Mouse (Mus musculus): ENCODE data around the gene Hist1h4h. TPM values are rescaled to one million over a fixed set of nuclear protein-coding genes. Genes with fewer than 3 reads are reported as not detected.

Gene Hist1h4h
- polyA plus RNA-seq, 1 experiment from 2014 or later, result 4.9 TPM

- H3K4me3 ChIP-seq (ENCODE audit: low read depth, low read length), result peak overlapping the region; percentile 24
- ATAC-seq (replicated peaks; ENCODE audit: low FRiP score) (peak; percentile 25; the same call in 1 of the 2 replicates), DNase-seq (ENCODE audit: low spot score) (peak; percentile 77)
- H3K4me1 ChIP-seq (replicated peaks; ENCODE audit: control insufficient read depth, insufficient read depth, low read length), result peaks cover 3% of the 10 kb centered on the region; the same call in 1 of the 2 replicates
- peak overlapping the region; percentile 51 for H3K4me2 ChIP-seq (ENCODE audit: low read depth, low read length, severe bottlenecking)
- under 1% methylated on average over 19 of the region's 19 CpGs for WGBS
- H3K9ac ChIP-seq (ENCODE audit: low read length), result no peak overlapping the region
- no peaks in the 10 kb centered on the region for H3K36me3 ChIP-seq (ENCODE audit: control insufficient read depth, insufficient read depth, low read length)
- H3K27ac ChIP-seq (ENCODE audit: low read depth, low read length), result no peak overlapping the region
- H3K9me3 ChIP-seq (ENCODE audit: control insufficient read depth, low read length), result no peaks in the 10 kb centered on the region
- H3K27me3 ChIP-seq (ENCODE audit: control insufficient read depth, insufficient read depth, low read length), result no peaks in the 10 kb centered on the region
These were observed 33.1 kb upstream of the Hist1h4h start for GRCm38 (mm10) chr13:23497656-23498321.

DNA sequence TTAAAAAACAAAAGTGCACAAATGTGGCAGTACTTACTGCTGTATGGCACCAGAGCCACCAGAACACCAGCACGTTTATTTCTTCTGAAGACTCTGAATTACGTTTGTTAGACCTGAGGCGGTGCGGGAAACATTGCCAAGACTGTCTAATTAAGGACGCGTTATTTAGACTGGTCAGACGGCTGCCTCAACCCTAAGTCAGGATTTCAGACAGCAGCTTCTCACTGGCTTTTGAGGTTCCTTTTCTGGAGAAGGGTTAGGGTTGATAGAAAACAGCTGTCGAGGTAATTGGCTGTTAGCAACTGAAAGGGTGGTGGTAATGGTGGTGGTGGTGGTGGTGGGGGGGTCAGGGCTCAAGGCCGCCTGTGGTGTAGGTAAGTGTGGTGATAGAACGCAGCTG is 32.2 kb upstream of the Hist1h4h start:
- WGBS, result 3% methylated on average over 10 of the region's 10 CpGs
- Histone ChIP-seq H3K4me2 (ENCODE audit: low read depth, low read length, severe bottlenecking) (peak overlapping the region; percentile 51), H3K9ac (ENCODE audit: low read length) (no peak overlapping the region), H3K27me3 (ENCODE audit: control insufficient read depth, insufficient read depth, low read length) (no peaks in the 10 kb centered on the region), H3K4me3 (ENCODE audit: low read depth, low read length) (peak overlapping the region; percentile 24), H3K36me3 (ENCODE audit: control insufficient read depth, insufficient read depth, low read length) (no peaks in the 10 kb centered on the region), H3K9me3 (ENCODE audit: control insufficient read depth, low read length) (no peaks in the 10 kb centered on the region), H3K27ac (ENCODE audit: low read depth, low read length) (no peak overlapping the region), H3K4me1 (replicated peaks; ENCODE audit: control insufficient read depth, insufficient read depth, low read length) (peaks cover 3% of the 10 kb centered on the region; the same call in 1 of the 2 replicates)
- ATAC-seq (replicated peaks; ENCODE audit: low FRiP score) (no peak), DNase-seq (ENCODE audit: low spot score) (no peak)

DNA sequence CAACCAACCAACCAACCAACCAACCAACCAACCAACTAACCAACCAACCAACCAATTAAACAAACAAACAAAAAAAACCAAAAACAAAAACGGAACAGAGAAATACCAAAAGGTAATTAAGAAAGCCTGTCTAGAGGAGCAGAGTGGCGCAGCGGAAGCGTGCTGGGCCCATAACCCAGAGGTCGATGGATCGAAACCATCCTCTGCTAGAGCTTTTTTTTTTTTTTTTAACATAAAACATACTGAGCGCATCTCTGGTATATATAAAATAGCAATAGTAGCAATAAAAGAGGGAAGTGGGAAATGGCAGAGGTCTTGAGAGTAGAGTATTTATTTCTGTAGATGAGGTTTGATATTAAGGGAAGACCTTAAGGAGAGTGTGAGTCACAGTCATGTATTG is 30.9 kb upstream of the Hist1h4h start:
- Histone ChIP-seq H3K36me3 (ENCODE audit: control insufficient read depth, insufficient read depth, low read length) (no peaks in the 10 kb centered on the region), H3K9me3 (ENCODE audit: control insufficient read depth, low read length) (no peaks in the 10 kb centered on the region), H3K4me1 (replicated peaks; ENCODE audit: control insufficient read depth, insufficient read depth, low read length) (peaks cover 3% of the 10 kb centered on the region; the same call in 1 of the 2 replicates), H3K9ac (ENCODE audit: low read length) (no peak overlapping the region), H3K4me2 (ENCODE audit: low read depth, low read length, severe bottlenecking) (no peak overlapping the region), H3K27ac (ENCODE audit: low read depth, low read length) (no peak overlapping the region), H3K4me3 (ENCODE audit: low read depth, low read length) (no peak overlapping the region), H3K27me3 (ENCODE audit: control insufficient read depth, insufficient read depth, low read length) (no peaks in the 10 kb centered on the region)
- no peak for DNase-seq (ENCODE audit: low spot score)
- WGBS, result 1% methylated on average over 7 of the region's 7 CpGs
- ATAC-seq (replicated peaks; ENCODE audit: low FRiP score), result no peak

GRCm38 (mm10) chr13:23500424-23501200 is 30.2 kb upstream of the Hist1h4h start:
- Histone ChIP-seq H3K36me3 (ENCODE audit: control insufficient read depth, insufficient read depth, low read length) (no peaks in the 10 kb centered on the region), H3K9ac (ENCODE audit: low read length) (no peak overlapping the region), H3K4me3 (ENCODE audit: low read depth, low read length) (no peak overlapping the region; the same call in 1 of the 2 replicates), H3K4me1 (replicated peaks; ENCODE audit: control insufficient read depth, insufficient read depth, low read length) (peaks cover 6% of the 10 kb centered on the region; the same call in 1 of the 2 replicates), H3K4me2 (ENCODE audit: low read depth, low read length, severe bottlenecking) (peak overlapping the region; percentile 24; the same call in 1 of the 2 replicates), H3K27ac (ENCODE audit: low read depth, low read length) (no peak overlapping the region), H3K9me3 (ENCODE audit: control insufficient read depth, low read length) (no peaks in the 10 kb centered on the region), H3K27me3 (ENCODE audit: control insufficient read depth, insufficient read depth, low read length) (no peaks in the 10 kb centered on the region)
- peak; percentile 92 for DNase-seq (ENCODE audit: low spot score)
- peak; percentile 77 for ATAC-seq (replicated peaks; ENCODE audit: low FRiP score)
- under 1% methylated on average over 17 of the region's 17 CpGs for WGBS

DNA sequence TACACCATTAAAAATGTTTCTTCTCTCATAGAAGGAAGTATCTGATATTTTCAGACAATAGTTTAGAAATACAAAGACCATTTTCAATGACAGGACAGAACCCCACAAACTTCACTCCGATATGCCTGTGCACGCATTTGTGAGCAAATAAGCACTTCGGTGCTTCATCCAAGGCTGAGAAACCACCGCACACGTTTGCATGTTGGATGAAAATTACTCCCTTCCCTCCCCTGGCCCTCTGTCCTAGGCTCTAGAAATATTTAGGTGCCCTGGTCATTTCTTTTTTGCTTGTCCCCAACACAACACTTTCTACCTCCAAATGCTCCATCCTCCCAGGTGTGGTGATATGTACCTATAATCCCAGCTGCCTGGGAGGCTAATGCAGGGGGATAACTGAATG is 29.3 kb upstream of the Hist1h4h start:
- DNase-seq (ENCODE audit: low spot score) (no peak), ATAC-seq (replicated peaks; ENCODE audit: low FRiP score) (no peak)
- H3K9ac ChIP-seq (ENCODE audit: low read length), result no peak overlapping the region
- no peaks in the 10 kb centered on the region for H3K9me3 ChIP-seq (ENCODE audit: control insufficient read depth, low read length)
- 26% methylated on average over 5 of the region's 5 CpGs for WGBS
- H3K4me3 ChIP-seq (ENCODE audit: low read depth, low read length), result peak overlapping the region; percentile 11
- no peaks in the 10 kb centered on the region for H3K36me3 ChIP-seq (ENCODE audit: control insufficient read depth, insufficient read depth, low read length)
- peaks cover 6% of the 10 kb centered on the region; the same call in 1 of the 2 replicates for H3K4me1 ChIP-seq (replicated peaks; ENCODE audit: control insufficient read depth, insufficient read depth, low read length)
- H3K27me3 ChIP-seq (ENCODE audit: control insufficient read depth, insufficient read depth, low read length), result no peaks in the 10 kb centered on the region
- no peak overlapping the region for H3K27ac ChIP-seq (ENCODE audit: low read depth, low read length)
- peak overlapping the region; percentile 24 for H3K4me2 ChIP-seq (ENCODE audit: low read depth, low read length, severe bottlenecking)

- Histone ChIP-seq H3K9me3 (ENCODE audit: control insufficient read depth, low read length) (no peaks in the 10 kb centered on the region), H3K27me3 (ENCODE audit: control insufficient read depth, insufficient read depth, low read length) (no peaks in the 10 kb centered on the region), H3K36me3 (ENCODE audit: control insufficient read depth, insufficient read depth, low read length) (no peaks in the 10 kb centered on the region), H3K4me2 (ENCODE audit: low read depth, low read length, severe bottlenecking) (peak overlapping the region; percentile 24), H3K4me3 (ENCODE audit: low read depth, low read length) (peak overlapping the region; percentile 11; the same call in 1 of the 2 replicates), H3K4me1 (replicated peaks; ENCODE audit: control insufficient read depth, insufficient read depth, low read length) (peaks cover 6% of the 10 kb centered on the region; the same call in 1 of the 2 replicates), H3K27ac (ENCODE audit: low read depth, low read length) (no peak overlapping the region), H3K9ac (ENCODE audit: low read length) (no peak overlapping the region)
- 28% methylated on average over 9 of the region's 9 CpGs for WGBS
- ATAC-seq (replicated peaks; ENCODE audit: low FRiP score) (no peak), DNase-seq (ENCODE audit: low spot score) (no peak)
These were observed 28.8 kb upstream of the Hist1h4h start for GRCm38 (mm10) chr13:23502031-23502567.

DNA sequence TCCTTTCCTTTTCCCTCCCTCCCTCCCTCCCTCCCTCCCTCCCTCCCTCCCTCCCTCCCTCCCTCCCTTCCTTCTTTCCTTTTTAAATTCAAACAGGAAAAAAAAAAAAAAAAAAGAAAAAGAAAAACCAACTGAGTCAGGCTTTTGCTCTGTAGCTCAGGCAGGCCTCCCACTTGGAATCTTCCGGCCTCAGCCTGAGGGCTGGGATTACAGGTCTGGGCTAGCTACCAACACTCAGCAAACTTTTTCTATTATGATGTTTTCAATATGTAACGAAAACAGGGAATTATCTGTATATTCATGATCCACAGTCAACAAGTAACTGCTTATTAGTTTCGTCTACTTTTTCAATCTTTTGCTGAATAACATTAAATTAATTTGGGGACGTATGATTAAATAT is 27.9 kb upstream of the Hist1h4h start:
- H3K27me3 ChIP-seq (ENCODE audit: control insufficient read depth, insufficient read depth, low read length), result no peaks in the 10 kb centered on the region
- DNase-seq (ENCODE audit: low spot score) (no peak), ATAC-seq (replicated peaks; ENCODE audit: low FRiP score) (no peak)
- WGBS, result 32% methylated on average over 4 of the region's 4 CpGs
- peaks cover 6% of the 10 kb centered on the region; the same call in 1 of the 2 replicates for H3K4me1 ChIP-seq (replicated peaks; ENCODE audit: control insufficient read depth, insufficient read depth, low read length)
- H3K36me3 ChIP-seq (ENCODE audit: control insufficient read depth, insufficient read depth, low read length), result no peaks in the 10 kb centered on the region
- H3K4me3 ChIP-seq (ENCODE audit: low read depth, low read length), result no peak overlapping the region
- no peak overlapping the region for H3K4me2 ChIP-seq (ENCODE audit: low read depth, low read length, severe bottlenecking)
- H3K9ac ChIP-seq (ENCODE audit: low read length), result no peak overlapping the region
- no peaks in the 10 kb centered on the region for H3K9me3 ChIP-seq (ENCODE audit: control insufficient read depth, low read length)
- no peak overlapping the region for H3K27ac ChIP-seq (ENCODE audit: low read depth, low read length)

DNA sequence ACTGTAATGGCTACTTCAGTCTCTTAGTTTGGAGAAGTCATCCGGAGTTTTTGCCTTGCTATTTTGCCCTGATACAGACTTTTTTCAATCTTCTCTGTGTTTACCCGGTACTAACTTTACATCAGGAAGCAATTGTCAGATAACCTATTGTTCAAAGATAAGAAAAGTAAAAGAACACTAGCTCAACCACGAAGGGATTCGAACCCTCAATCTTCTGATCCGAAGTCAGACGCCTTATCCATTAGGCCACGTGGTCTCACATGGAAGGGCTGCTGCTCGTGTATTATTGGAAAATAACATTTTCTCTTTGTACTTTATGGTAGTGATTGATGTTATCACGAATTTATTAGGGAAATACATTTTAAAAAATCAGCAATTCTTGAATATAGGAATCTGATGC is 27.1 kb upstream of the Hist1h4h start:
- under 1% methylated on average over 9 of the region's 9 CpGs for WGBS

More for the DNA sequence above, 27.1 kb upstream of the Hist1h4h start:
- Histone ChIP-seq H3K27me3 (ENCODE audit: control insufficient read depth, insufficient read depth, low read length) (no peaks in the 10 kb centered on the region), H3K9ac (ENCODE audit: low read length) (no peak overlapping the region), H3K4me3 (ENCODE audit: low read depth, low read length) (peak overlapping the region; percentile 5; the same call in 1 of the 2 replicates), H3K27ac (ENCODE audit: low read depth, low read length) (no peak overlapping the region), H3K4me2 (ENCODE audit: low read depth, low read length, severe bottlenecking) (peak overlapping the region; percentile 6; the same call in 1 of the 2 replicates), H3K36me3 (ENCODE audit: control insufficient read depth, insufficient read depth, low read length) (no peaks in the 10 kb centered on the region), H3K9me3 (ENCODE audit: control insufficient read depth, low read length) (no peaks in the 10 kb centered on the region), H3K4me1 (replicated peaks; ENCODE audit: control insufficient read depth, insufficient read depth, low read length) (peaks cover 6% of the 10 kb centered on the region; the same call in 1 of the 2 replicates)
- ATAC-seq (replicated peaks; ENCODE audit: low FRiP score) (no peak; the same call in 1 of the 2 replicates), DNase-seq (ENCODE audit: low spot score) (peak; percentile 72)
